Mouse (Mus musculus) ES-Bruce4 (cell line): ENCODE data around the gene Ung. TPM values are rescaled to one million over a fixed set of nuclear protein-coding genes. Genes with fewer than 3 reads are reported as not detected.

Source experiments
- H3K27ac ChIP-seq: 2 replicates; pipeline ENCODE4 v1.5.1; 2012; ENCODE audit warnings: low read length, inconsistent platforms; ENCODE audit not compliant: insufficient read depth
- H3K27me3 ChIP-seq: 2 replicates; pipeline ENCODE4 v1.6.1; 2012; ENCODE audit warnings: mild to moderate bottlenecking, low read length, inconsistent platforms; ENCODE audit not compliant: control insufficient read depth, poor library complexity, insufficient read depth, severe bottlenecking
- H3K36me3 ChIP-seq: 2 replicates; pipeline ENCODE4 v1.6.1; 2012; ENCODE audit warnings: inconsistent platforms, mild to moderate bottlenecking, low read length, moderate library complexity; ENCODE audit not compliant: control insufficient read depth, poor library complexity, insufficient read depth, severe bottlenecking
- H3K4me1 ChIP-seq: one replicate; pipeline ENCODE4 v1.8.1; 2011; ENCODE audit warnings: low read length; ENCODE audit not compliant: control insufficient read depth, insufficient read depth
- H3K4me3 ChIP-seq: 2 replicates; pipeline ENCODE4 v1.5.1; 2011; ENCODE audit warnings: low read depth, mild to moderate bottlenecking, low read length
- H3K9ac ChIP-seq: 2 replicates; pipeline ENCODE4 v1.6.1; 2012; ENCODE audit warnings: low read depth, mild to moderate bottlenecking, inconsistent platforms; ENCODE audit not compliant: poor library complexity, severe bottlenecking
- H3K9me3 ChIP-seq: replicated peaks from 2 replicates; pipeline ENCODE4 v1.6.1; 2012; ENCODE audit warnings: mild to moderate bottlenecking, low read length, inconsistent platforms; ENCODE audit not compliant: control insufficient read depth, poor library complexity, insufficient read depth, severe bottlenecking
- CTCF ChIP-seq: IDR thresholded peaks from one replicate; pipeline ENCODE4 v1.8.1; 2011; ENCODE audit warnings: low read depth, low read length
- EP300 ChIP-seq: IDR thresholded peaks from 2 replicates; pipeline ENCODE4 v1.6.1; 2011; ENCODE audit warnings: low read depth, low read length; ENCODE audit not compliant: insufficient read depth
- POLR2A ChIP-seq: IDR thresholded peaks from one replicate; pipeline ENCODE4 v1.8.1; 2011; ENCODE audit warnings: low read length; ENCODE audit not compliant: insufficient read depth
- polyA plus RNA-seq: library from polyadenylated mRNA; stranded (reverse); fragments of >200 nt; gene quantifications from 2 replicates; pipeline ENCODE4 v1.2.4, GENCODE M21; 2011; ENCODE audit warnings: low read depth; ENCODE audit not compliant: missing spikeins, insufficient read depth, insufficient read length

Ung gene
- polyA plus RNA-seq, 1 experiment: 85.6 TPM

GRCm38 (mm10) chr5:114174639-114175038 lies 44.5 kb downstream of the Ung start:
- H3K36me3 ChIP-seq: no peaks in the 10 kb centered on the region
- H3K4me3 ChIP-seq: peak overlapping the region; percentile 62
- H3K27me3 ChIP-seq: no peaks in the 10 kb centered on the region
- H3K4me1 ChIP-seq: peaks cover 8% of the 10 kb centered on the region
- peak; percentile 39; the same call in 1 of the 2 replicates for TF ChIP-seq EP300
- no peak for TF ChIP-seq POLR2A
- TF ChIP-seq CTCF: peak; percentile 82
- 0 out of 2 replicates have a peak overlapping the region, but pooled peaks have one; percentile 67 for H3K27ac ChIP-seq
- H3K9ac ChIP-seq: no peak overlapping the region
- no peaks in the 10 kb centered on the region for H3K9me3 ChIP-seq

GRCm38 (mm10) chr5:114175596-114176171 lies 45.5 kb downstream of the Ung start:
- Histone ChIP-seq H3K27me3 (no peaks in the 10 kb centered on the region), H3K27ac (peak overlapping the region; percentile 71; the same call in 1 of the 2 replicates), H3K4me1 (peaks cover 8% of the 10 kb centered on the region), H3K36me3 (no peaks in the 10 kb centered on the region), H3K9ac (peak overlapping the region; percentile 45), H3K9me3 (no peaks in the 10 kb centered on the region), H3K4me3 (peak overlapping the region; percentile 75)
- TF ChIP-seq CTCF (no peak), POLR2A (peak; percentile 49), EP300 (peak; percentile 25; the same call in 1 of the 2 replicates)

DNA sequence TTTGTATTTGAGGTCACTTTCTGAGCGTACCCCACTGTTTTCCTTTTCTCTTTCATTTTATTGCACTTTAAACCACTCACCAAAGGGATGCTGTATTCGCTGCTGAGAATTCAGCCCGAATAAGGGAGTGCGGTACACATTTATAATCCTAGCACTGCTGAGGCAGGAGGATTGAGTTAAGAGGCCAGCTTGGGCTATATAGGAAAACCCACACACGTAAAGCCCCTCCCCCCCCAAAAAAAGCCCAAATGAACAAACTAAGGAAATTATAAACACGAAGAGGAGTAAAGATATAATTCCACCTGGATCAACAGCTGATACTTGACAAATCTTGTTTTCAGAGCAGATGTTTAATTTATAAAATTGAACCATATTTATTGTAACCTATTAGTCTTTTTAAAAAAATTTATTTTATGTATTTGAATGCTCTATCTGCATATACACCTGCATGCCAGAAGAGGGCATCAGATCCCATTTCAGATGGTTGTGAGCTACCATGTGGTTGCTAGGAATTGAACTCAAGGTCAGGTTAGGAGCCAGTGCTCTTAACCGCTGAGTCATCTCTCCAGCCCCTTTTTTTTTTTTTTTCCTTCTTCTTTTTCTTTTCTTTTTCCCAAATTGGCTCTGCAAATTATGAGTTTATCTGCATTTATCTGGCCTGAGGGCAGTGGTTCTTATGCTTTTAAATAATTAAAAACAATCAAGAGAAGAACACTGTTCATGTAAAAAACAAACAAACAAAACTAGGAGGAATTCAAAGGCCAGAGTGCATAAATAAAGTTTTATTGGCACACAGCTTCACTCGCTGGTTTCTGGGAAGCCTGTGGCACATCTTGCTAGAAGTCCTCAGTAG lies 46.6 kb downstream of the Ung start:
- H3K9me3 ChIP-seq: no peaks in the 10 kb centered on the region
- TF ChIP-seq EP300: no peak
- TF ChIP-seq CTCF: no peak
- TF ChIP-seq POLR2A: no peak
- peak overlapping the region; percentile 75 for H3K4me3 ChIP-seq
- H3K36me3 ChIP-seq: no peaks in the 10 kb centered on the region
- peak overlapping the region; percentile 45 for H3K9ac ChIP-seq
- peaks cover 8% of the 10 kb centered on the region for H3K4me1 ChIP-seq
- peak overlapping the region; percentile 71 for H3K27ac ChIP-seq
- H3K27me3 ChIP-seq: no peaks in the 10 kb centered on the region

GRCm38 (mm10) chr5:114177966-114178719 lies 48.0 kb downstream of the Ung start:
- Histone ChIP-seq H3K4me1 (peaks cover 8% of the 10 kb centered on the region), H3K9me3 (no peaks in the 10 kb centered on the region), H3K27ac (no peak overlapping the region), H3K9ac (no peak overlapping the region), H3K27me3 (no peaks in the 10 kb centered on the region), H3K36me3 (no peaks in the 10 kb centered on the region), H3K4me3 (no peak overlapping the region)
- no peak for TF ChIP-seq EP300
- peak; percentile 34 for TF ChIP-seq CTCF

DNA sequence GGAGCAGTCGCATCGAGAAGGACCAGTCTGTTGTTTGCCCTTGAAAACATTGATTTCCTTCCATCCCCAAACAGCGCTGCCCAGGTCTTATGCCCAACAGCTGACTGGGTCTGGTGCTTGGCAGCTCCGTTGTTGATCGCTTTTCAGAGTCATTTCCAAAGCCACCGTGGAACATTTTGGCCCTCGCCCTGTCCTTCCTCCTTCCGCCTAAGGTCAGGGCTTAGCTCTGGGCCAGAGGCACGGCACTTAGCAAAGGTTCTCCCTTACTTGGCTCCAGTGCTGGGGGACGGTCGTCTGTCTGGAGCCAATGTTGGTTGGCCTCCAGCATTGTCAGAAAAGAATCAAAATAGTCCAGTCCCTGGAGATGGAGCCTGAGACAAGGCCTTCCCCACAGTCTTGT lies 49.4 kb downstream of the Ung start:
- no peak for TF ChIP-seq POLR2A
- no peak for TF ChIP-seq CTCF
- no peak for TF ChIP-seq EP300
- Histone ChIP-seq H3K4me1 (peaks cover 8% of the 10 kb centered on the region), H3K4me3 (no peak overlapping the region), H3K36me3 (no peaks in the 10 kb centered on the region), H3K9me3 (no peaks in the 10 kb centered on the region), H3K9ac (no peak overlapping the region), H3K27ac (no peak overlapping the region), H3K27me3 (no peaks in the 10 kb centered on the region)
